Mouse (Mus musculus) heart, adult 2 months (tissue): Measurements from ENCODE around the gene Osbpl10.

ENCODE experiments used
- CTCF ChIP-seq: fragments of 200-600 bp; IDR thresholded peaks from 2 replicates; pipeline ENCODE4 v1.8.1; 2022; ENCODE audit warnings: antibody characterized with exemption, mild to moderate bottlenecking, moderate library complexity
- POLR2A ChIP-seq: fragments of 200-500 bp; IDR thresholded peaks from 2 replicates; pipeline ENCODE4 v1.6.1; 2011; ENCODE audit warnings: mild to moderate bottlenecking, low read depth, low read length, control low read depth; ENCODE audit not compliant: insufficient read depth

- TF ChIP-seq POLR2A, result no peak
- TF ChIP-seq CTCF, result no peak
Measured at GRCm38 (mm10) chr9:114960844-114961243, 17.5 kb upstream of the Osbpl10 start.
